Mouse (Mus musculus) hindbrain, postnatal 0 days (tissue): ENCODE results near the gene Stk39. TPM values are rescaled to one million over a fixed set of nuclear protein-coding genes. Genes with fewer than 3 reads are reported as not detected.

ENCODE experiments used
- ATAC-seq: fragments of 200-750 bp; cut with Nextera tagmentation; 2 replicates; pipeline ENCODE4 v1.8.0; 2017; ENCODE audit warnings: mild to moderate bottlenecking, moderate TSS enrichment, moderate library complexity
- DNase-seq: peaks from one replicate; pipeline ENCODE4 v3.0.0-alpha.2; 2015; ENCODE audit warnings: low spot score
- H3K27ac ChIP-seq: fragments of 300-500 bp; sonication (generic); 2 replicates; pipeline ENCODE4 v1.5.1; 2014; ENCODE audit warnings: mild to moderate bottlenecking
- H3K27me3 ChIP-seq: fragments of 300-500 bp; sonication (generic); 2 replicates; pipeline ENCODE4 v1.6.1; 2014; ENCODE audit warnings: low read length, mixed read lengths; ENCODE audit not compliant: insufficient read depth
- H3K36me3 ChIP-seq: fragments of 300-500 bp; sonication (generic); 2 replicates; pipeline ENCODE4 v1.6.1; 2014; ENCODE audit warnings: low read length, mixed read lengths; ENCODE audit not compliant: insufficient read depth
- H3K4me1 ChIP-seq: fragments of 300-500 bp; sonication (generic); 2 replicates; pipeline ENCODE4 v1.6.1; 2014; ENCODE audit warnings: antibody characterized with exemption, low read length, mixed read lengths; ENCODE audit not compliant: insufficient read depth
- H3K4me2 ChIP-seq: fragments of 300-500 bp; sonication (generic); 2 replicates; pipeline ENCODE4 v1.6.1; 2014; ENCODE audit warnings: low read depth, mild to moderate bottlenecking, low read length, moderate library complexity, mixed read lengths
- H3K4me3 ChIP-seq: fragments of 300-500 bp; sonication (generic); 2 replicates; pipeline ENCODE4 v1.5.1; 2014; ENCODE audit warnings: low read length
- H3K9ac ChIP-seq: fragments of 300-500 bp; sonication (generic); replicated peaks from 2 replicates; pipeline ENCODE4 v1.6.1; 2014; ENCODE audit warnings: mild to moderate bottlenecking, low read length, moderate library complexity, mixed read lengths
- H3K9me3 ChIP-seq: fragments of 300-500 bp; sonication (generic); 2 replicates; pipeline ENCODE4 v1.6.1; 2016; ENCODE audit warnings: low read length, mixed read lengths
- CTCF ChIP-seq: IDR thresholded peaks from 2 replicates; pipeline ENCODE4 v1.5.1; 2016; ENCODE audit warnings: antibody characterized with exemption, control low read depth, low read depth
- WGBS: fragments of 180-500 bp; shearing (Covaris S2); extraction: QIAGEN DNeasy Blood & Tissue Kit; methylation state at CpG from one replicate; pipeline ENCODE4 v1.1.7; 2014; 5-methylcytosine and 5-hydroxymethylcytosine counted together
- polyA plus RNA-seq: library from polyadenylated mRNA; unstranded; fragments of >200 nt; fragmentation: Nextera tagmentation; extraction: Ambion mirVana; gene quantifications from 2 replicates; pipeline ENCODE4 v1.2.1, GENCODE M21; 2015
- total RNA-seq: library from RNA; depleted of rRNA; stranded (reverse); fragments of >200 nt; gene quantifications from 2 replicates; pipeline ENCODE4 v1.2.3, GENCODE M21; 2014

Gene Stk39
- total and polyA plus RNA-seq, 2 experiments from 2014 or later: 30.8 to 38.4 TPM

DNA sequence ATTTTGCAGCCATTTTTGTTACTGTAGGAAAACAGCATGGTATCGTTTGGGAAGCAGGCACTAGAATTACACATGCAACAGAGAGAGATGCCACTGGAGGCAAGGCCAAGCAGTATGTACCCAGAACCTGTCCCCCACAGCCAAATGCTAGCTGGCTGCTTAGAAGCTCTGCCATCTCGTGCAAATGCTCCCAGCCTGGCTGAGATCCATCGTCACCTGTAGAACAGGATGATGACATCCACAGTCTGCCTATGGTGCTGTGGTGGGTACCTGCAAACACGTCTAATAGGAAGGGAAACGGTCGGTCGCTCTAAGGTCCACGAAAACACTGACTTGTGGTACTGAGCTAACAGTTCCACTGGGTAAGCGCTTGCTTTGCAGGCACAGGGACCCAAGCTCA, 32.5 kb downstream of the Stk39 start:
- DNase-seq (no peak), ATAC-seq (no peak)
- H3K36me3 ChIP-seq: no peaks in the 10 kb centered on the region
- H3K4me2 ChIP-seq: no peak overlapping the region
- H3K4me3 ChIP-seq: no peak overlapping the region
- H3K27ac ChIP-seq: no peak overlapping the region
- H3K9ac ChIP-seq: no peak overlapping the region
- H3K27me3 ChIP-seq: no peaks in the 10 kb centered on the region
- 0 out of 2 replicates have a peak, but pooled peaks cover 4% of the 10 kb centered on the region for H3K4me1 ChIP-seq
- 84% methylated on average over 9 of the region's 9 CpGs for WGBS
- no peak for TF ChIP-seq CTCF
- H3K9me3 ChIP-seq: no peaks in the 10 kb centered on the region

- DNase-seq (no peak), ATAC-seq (no peak)
- TF ChIP-seq CTCF: no peak
- no peaks in the 10 kb centered on the region for H3K27me3 ChIP-seq
- H3K27ac ChIP-seq: no peak overlapping the region
- 60% methylated on average over 5 of the region's 5 CpGs for whole genome bisulfite sequencing
- no peak overlapping the region for H3K4me3 ChIP-seq
- H3K4me1 ChIP-seq: 0 out of 2 replicates have a peak, but pooled peaks cover 6% of the 10 kb centered on the region
- no peak overlapping the region for H3K9ac ChIP-seq
- H3K36me3 ChIP-seq: no peaks in the 10 kb centered on the region
- H3K9me3 ChIP-seq: no peaks in the 10 kb centered on the region
- H3K4me2 ChIP-seq: no peak overlapping the region
These were observed 34.1 kb downstream of the Stk39 start for GRCm38 (mm10) chr2:68437920-68438319.

DNA sequence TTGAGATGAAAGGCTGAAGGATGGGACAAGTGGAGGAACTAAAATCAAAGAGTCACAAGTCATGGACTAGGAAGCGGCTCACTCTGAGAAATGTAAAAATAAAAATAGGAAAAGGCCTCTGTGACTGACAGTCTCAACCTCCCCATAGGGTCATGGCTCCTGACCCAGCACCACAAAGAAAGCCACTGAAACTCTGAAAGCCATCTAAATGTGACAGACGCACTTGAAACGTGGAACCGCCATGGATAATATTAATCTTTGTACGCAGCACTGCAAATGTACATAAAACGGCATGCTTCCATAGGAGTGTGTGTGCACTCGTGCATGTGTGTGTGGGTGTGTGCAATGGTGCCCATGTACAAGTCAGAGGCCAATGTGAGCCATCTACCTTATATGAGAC, 34.9 kb downstream of the Stk39 start:
- DNase-seq: no peak
- H3K9ac ChIP-seq: no peak overlapping the region
- H3K4me1 ChIP-seq: 0 out of 2 replicates have a peak, but pooled peaks cover 8% of the 10 kb centered on the region
- no peak overlapping the region for H3K4me2 ChIP-seq
- WGBS: 87% methylated on average over 7 of the region's 7 CpGs
- no peak for ATAC-seq
- H3K4me3 ChIP-seq: no peak overlapping the region
- H3K27me3 ChIP-seq: no peaks in the 10 kb centered on the region
- H3K9me3 ChIP-seq: no peaks in the 10 kb centered on the region
- no peaks in the 10 kb centered on the region for H3K36me3 ChIP-seq
- no peak for TF ChIP-seq CTCF
- no peak overlapping the region for H3K27ac ChIP-seq

DNA sequence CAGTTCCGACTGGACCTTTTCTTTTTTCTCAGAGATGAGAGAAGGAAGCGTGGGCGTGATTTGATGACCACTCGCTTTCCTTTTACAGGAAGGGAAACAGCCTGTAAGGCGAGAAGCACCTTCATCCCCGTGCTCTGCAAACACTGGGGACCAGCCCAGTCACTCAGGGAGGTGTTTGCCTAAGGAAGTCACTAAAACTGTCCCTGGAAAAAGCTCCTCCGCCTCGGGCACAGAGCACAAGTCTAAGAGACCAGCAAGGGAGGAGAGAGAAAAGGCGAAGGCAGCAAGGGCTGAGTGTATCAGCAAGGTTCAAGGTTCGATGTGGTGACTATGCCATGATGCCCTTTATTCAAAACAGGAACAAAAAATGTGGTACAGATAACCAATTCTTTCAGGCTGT, 35.8 kb downstream of the Stk39 start:
- H3K27me3 ChIP-seq: no peaks in the 10 kb centered on the region
- 62% methylated on average over 10 of the region's 10 CpGs for WGBS
- no peak for DNase-seq
- H3K9ac ChIP-seq: no peak overlapping the region
- TF ChIP-seq CTCF: no peak
- no peak overlapping the region for H3K27ac ChIP-seq
- no peaks in the 10 kb centered on the region for H3K36me3 ChIP-seq
- ATAC-seq: no peak
- no peaks in the 10 kb centered on the region for H3K9me3 ChIP-seq
- H3K4me1 ChIP-seq: 0 out of 2 replicates have a peak, but pooled peaks cover 3% of the 10 kb centered on the region
- no peak overlapping the region for H3K4me3 ChIP-seq
- peak overlapping the region; percentile 35; the same call in 1 of the 2 replicates for H3K4me2 ChIP-seq

GRCm38 (mm10) chr2:68435494-68436255, 36.4 kb downstream of the Stk39 start:
- 0 out of 2 replicates have a peak, but pooled peaks cover 3% of the 10 kb centered on the region for H3K4me1 ChIP-seq
- no peak overlapping the region for H3K27ac ChIP-seq
- no peak for TF ChIP-seq CTCF
- H3K4me3 ChIP-seq: no peak overlapping the region
- H3K9ac ChIP-seq: no peak overlapping the region
- DNase-seq (no peak), ATAC-seq (peak; percentile 38; the same call in 1 of the 2 replicates)
- 39% methylated on average over 15 of the region's 15 CpGs for WGBS
- H3K9me3 ChIP-seq: no peaks in the 10 kb centered on the region
- no peaks in the 10 kb centered on the region for H3K36me3 ChIP-seq
- no peaks in the 10 kb centered on the region for H3K27me3 ChIP-seq
- H3K4me2 ChIP-seq: peak overlapping the region; percentile 35; the same call in 1 of the 2 replicates

DNA sequence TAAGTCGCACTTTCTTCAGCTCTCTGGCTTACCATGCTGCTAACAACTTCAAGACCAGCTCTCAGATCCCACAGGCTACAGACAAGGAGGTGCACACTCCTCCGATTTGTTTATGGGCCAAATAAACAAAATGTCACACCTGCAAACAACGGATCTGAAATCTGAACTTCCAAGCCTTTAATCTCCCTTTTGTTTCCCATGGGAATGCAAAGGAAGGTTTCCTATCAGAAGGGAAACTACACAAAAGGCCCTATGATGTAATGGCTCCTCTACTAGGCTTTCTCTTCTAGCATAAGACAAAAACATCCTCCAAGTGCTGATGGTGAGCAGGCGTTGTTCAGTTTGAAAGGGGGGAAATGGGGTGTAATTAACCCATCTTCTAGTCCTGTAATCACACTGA, 37.1 kb downstream of the Stk39 start:
- Histone ChIP-seq H3K4me2 (no peak overlapping the region), H3K4me3 (no peak overlapping the region), H3K36me3 (no peaks in the 10 kb centered on the region), H3K4me1 (0 out of 2 replicates have a peak, but pooled peaks cover 3% of the 10 kb centered on the region), H3K9me3 (no peaks in the 10 kb centered on the region), H3K9ac (no peak overlapping the region), H3K27ac (no peak overlapping the region), H3K27me3 (no peaks in the 10 kb centered on the region)
- no peak for TF ChIP-seq CTCF
- 39% methylated on average over 4 of the region's 4 CpGs for WGBS
- ATAC-seq: no peak
- DNase-seq: no peak

GRCm38 (mm10) chr2:68434576-68434975, 37.5 kb downstream of the Stk39 start:
- H3K36me3 ChIP-seq: no peaks in the 10 kb centered on the region
- no peak for ATAC-seq
- no peak for TF ChIP-seq CTCF
- DNase-seq: no peak
- H3K27me3 ChIP-seq: no peaks in the 10 kb centered on the region
- no peak overlapping the region for H3K27ac ChIP-seq
- no peak overlapping the region for H3K9ac ChIP-seq
- H3K4me3 ChIP-seq: no peak overlapping the region
- 0 out of 2 replicates have a peak, but pooled peaks cover 3% of the 10 kb centered on the region for H3K4me1 ChIP-seq
- no peak overlapping the region for H3K4me2 ChIP-seq
- no peaks in the 10 kb centered on the region for H3K9me3 ChIP-seq
- 55% methylated on average over 5 of the region's 5 CpGs for WGBS
